In the genomic region with DNA sequence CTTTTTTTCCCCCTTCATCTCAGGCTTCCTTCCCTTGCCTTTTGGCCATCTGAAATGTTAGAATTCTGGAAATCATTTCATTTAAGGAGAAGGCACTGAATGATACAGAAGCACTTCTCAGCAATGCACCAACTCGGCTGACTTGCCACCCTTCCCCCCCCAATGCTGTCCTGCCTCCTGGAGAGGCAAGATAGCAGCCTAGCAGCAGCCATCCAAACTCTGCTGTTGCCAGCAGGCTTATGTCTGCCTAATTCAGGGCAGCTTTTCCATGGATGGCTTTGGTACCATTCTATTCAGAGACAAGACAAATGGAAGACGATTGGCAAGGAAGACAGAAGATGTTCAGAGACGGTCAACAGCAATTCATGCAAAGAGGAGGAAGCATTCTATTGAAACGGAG, we compare ENCODE assay signal across 22 mouse cellular contexts.
"Had no signal": no experiment of that assay in that cellular context is flagged by ENCODE, and none has a peak within 500 bp of the region (broad histone marks: within the 10 kb centered on the region; RNA-seq: fewer than 3 reads in every experiment).

No protein-coding gene starts in this region.

- H3K9me3 ChIP-seq: heart, embryonic 13.5 days; heart, embryonic 15.5 days; hindbrain, embryonic 13.5 days; hindbrain, embryonic 15.5 days; kidney, embryonic 15.5 days; limb, embryonic 13.5 days; limb, embryonic 15.5 days; liver, embryonic 12.5 days had no signal

- H3K4me1 ChIP-seq: heart, embryonic 13.5 days; heart, embryonic 15.5 days; hindbrain, embryonic 13.5 days; hindbrain, embryonic 15.5 days; kidney, embryonic 15.5 days; liver, embryonic 12.5 days had no signal

- DNase-seq: forebrain, postnatal 0 days; gastrocnemius, postnatal 14 days; gastrocnemius, postnatal 36 days; kidney, adult 11 months; kidney, adult 2 months; kidney, adult 9 months; kidney, postnatal 14 days; kidney, postnatal 36 days; layer of hippocampus, postnatal 36 days; left cerebral cortex, postnatal 4 days had no signal

- H3K4me2 ChIP-seq: heart, embryonic 11.5 days; heart, embryonic 13.5 days; heart, embryonic 15.5 days; hindbrain, embryonic 13.5 days; hindbrain, embryonic 15.5 days; kidney, embryonic 15.5 days; limb, embryonic 13.5 days; limb, embryonic 15.5 days; liver, embryonic 12.5 days had no signal

- H3K4me3 ChIP-seq: heart, embryonic 13.5 days; heart, embryonic 15.5 days; hindbrain, embryonic 13.5 days; hindbrain, embryonic 15.5 days; kidney, embryonic 15.5 days; limb, embryonic 13.5 days; limb, embryonic 15.5 days; liver, embryonic 12.5 days had no signal

- H3K27ac ChIP-seq: heart, embryonic 13.5 days; heart, embryonic 15.5 days; hindbrain, embryonic 13.5 days; hindbrain, embryonic 15.5 days; hindbrain, postnatal 0 days; kidney, embryonic 15.5 days; kidney, postnatal 0 days; limb, embryonic 13.5 days; limb, embryonic 15.5 days; liver, embryonic 12.5 days had no signal

- ATAC-seq: forebrain, postnatal 0 days; hindbrain, postnatal 0 days; intestine, embryonic 16.5 days; liver, embryonic 12.5 days had no signal

- H3K27me3 ChIP-seq: heart, embryonic 13.5 days; heart, embryonic 15.5 days; hindbrain, embryonic 13.5 days; hindbrain, embryonic 15.5 days; kidney, embryonic 15.5 days; limb, embryonic 13.5 days; limb, embryonic 15.5 days; liver, embryonic 12.5 days had no signal

- H3K36me3 ChIP-seq: heart, embryonic 13.5 days; heart, embryonic 15.5 days; hindbrain, embryonic 13.5 days; hindbrain, embryonic 15.5 days; kidney, embryonic 15.5 days; limb, embryonic 13.5 days; limb, embryonic 15.5 days; liver, embryonic 12.5 days had no signal

- H3K9ac ChIP-seq: forebrain, postnatal 0 days; heart, embryonic 13.5 days; heart, embryonic 15.5 days; hindbrain, embryonic 13.5 days; hindbrain, embryonic 15.5 days; kidney, embryonic 15.5 days; limb, embryonic 13.5 days; limb, embryonic 15.5 days; liver, embryonic 12.5 days had no signal
